Mouse (Mus musculus) bone marrow, adult 2 months (tissue): ENCODE results near the gene Faim. TPM values are rescaled to one million over a fixed set of nuclear protein-coding genes. Genes with fewer than 3 reads are reported as not detected.

Experiments
- H3K27ac ChIP-seq: fragments of 200-500 bp; 2 replicates; pipeline ENCODE4 v1.5.1; 2012; ENCODE audit warnings: low read depth, mild to moderate bottlenecking, control low read depth, inconsistent platforms, low read length; ENCODE audit not compliant: control insufficient read depth, poor library complexity, insufficient read depth
- H3K4me1 ChIP-seq: fragments of 200-500 bp; 2 replicates; pipeline ENCODE4 v1.6.1; 2011; ENCODE audit warnings: low read length; ENCODE audit not compliant: control insufficient read depth, insufficient read depth
- H3K4me3 ChIP-seq: fragments of 200-500 bp; replicated peaks from 2 replicates; pipeline ENCODE3; 2011; ENCODE audit warnings: mild to moderate bottlenecking, low read depth, low read length, control low read depth; ENCODE audit not compliant: control insufficient read depth
- CTCF ChIP-seq: fragments of 200-500 bp; IDR thresholded peaks from 2 replicates; pipeline ENCODE4 v1.5.1; 2011; ENCODE audit warnings: low read length, control low read depth; ENCODE audit not compliant: control insufficient read depth, insufficient read depth
- POLR2A ChIP-seq: fragments of 200-500 bp; IDR thresholded peaks from 2 replicates; pipeline ENCODE4 v1.6.1; 2011; ENCODE audit warnings: low read depth, mild to moderate bottlenecking, control low read depth, low read length, borderline replicate concordance; ENCODE audit not compliant: control insufficient read depth
- WGBS: fragments of 180-500 bp; shearing (Covaris S2); methylation state at CpG from one replicate; pipeline ENCODE4 v1.1.7; 2018; 5-methylcytosine and 5-hydroxymethylcytosine counted together
- polyA plus RNA-seq: library from polyadenylated mRNA; stranded (reverse); fragments of >200 nt; gene quantifications from 2 replicates; pipeline ENCODE4 v1.2.4, GENCODE M21; 2011; ENCODE audit warnings: low replicate concordance; ENCODE audit not compliant: missing spikeins, insufficient read depth, insufficient read length

Faim gene
- polyA plus RNA-seq, 1 experiment: 13.4 TPM

- H3K27ac ChIP-seq: no peak overlapping the region
- no peaks in the 10 kb centered on the region; the same call in 1 of the 2 replicates for H3K4me1 ChIP-seq
- H3K4me3 ChIP-seq: no peak overlapping the region
- TF ChIP-seq POLR2A: no peak
- TF ChIP-seq CTCF: no peak
- 80% methylated on average over 6 of the region's 6 CpGs for WGBS
Measured at GRCm38 (mm10) chr9:99017679-99018078, 31.5 kb downstream of the Faim start.

- Histone ChIP-seq H3K4me3 (no peak overlapping the region), H3K4me1 (no peaks in the 10 kb centered on the region), H3K27ac (no peak overlapping the region)
- WGBS: 68% methylated on average over 5 of the region's 5 CpGs
- TF ChIP-seq CTCF: no peak
- no peak for TF ChIP-seq POLR2A
Measured at GRCm38 (mm10) chr9:99021166-99021565, 35.0 kb downstream of the Faim start.

DNA sequence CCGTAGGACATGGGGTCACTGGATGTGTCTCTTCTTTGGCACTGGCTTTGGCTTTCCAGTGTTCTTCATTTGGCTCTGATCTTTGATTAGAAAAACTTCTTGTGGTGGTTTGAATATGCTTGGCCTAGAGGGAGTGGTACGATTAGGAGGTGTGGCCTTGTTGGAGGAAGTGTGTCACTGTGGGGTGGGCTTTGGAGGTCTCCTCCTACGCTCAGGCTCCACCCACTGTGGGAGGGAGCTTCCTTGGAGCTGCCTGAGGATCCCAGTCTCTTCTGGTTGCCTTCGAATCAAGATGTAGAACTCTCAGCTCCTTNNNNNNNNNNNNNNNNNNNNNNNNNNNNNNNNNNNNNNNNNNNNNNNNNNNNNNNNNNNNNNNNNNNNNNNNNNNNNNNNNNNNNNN is 35.6 kb downstream of the Faim start:
- Histone ChIP-seq H3K4me3 (no peak overlapping the region), H3K4me1 (no peaks in the 10 kb centered on the region), H3K27ac (no peak overlapping the region)
- TF ChIP-seq POLR2A: no peak
- no peak for TF ChIP-seq CTCF
- 74% methylated on average over 4 of the region's 4 CpGs for WGBS

DNA sequence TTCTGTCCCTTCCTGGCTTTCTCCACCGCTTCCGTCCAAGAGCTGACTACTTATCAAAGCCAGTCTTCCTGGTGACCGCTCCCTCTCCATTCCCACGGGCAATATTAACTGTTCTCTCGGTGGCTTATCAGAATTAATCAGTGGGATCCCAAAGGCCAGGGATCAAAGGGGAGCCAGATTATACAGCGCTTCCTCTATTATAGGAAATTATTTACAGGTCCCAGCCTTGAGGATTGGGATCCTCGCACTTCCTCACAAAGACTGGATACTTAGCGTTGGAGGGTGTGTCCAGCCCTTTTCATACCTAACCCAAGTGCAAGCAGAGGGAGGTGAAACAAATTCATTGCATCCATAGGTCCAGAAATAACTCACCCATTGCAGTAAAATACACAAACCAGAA is 45.9 kb downstream of the Faim start:
- 90% methylated on average over 8 of the region's 8 CpGs for WGBS
- no peak for TF ChIP-seq POLR2A
- no peak for TF ChIP-seq CTCF

GRCm38 (mm10) chr9:99034111-99034510 is 47.9 kb downstream of the Faim start:
- H3K4me1 ChIP-seq: no peaks in the 10 kb centered on the region
- TF ChIP-seq CTCF (no peak), POLR2A (no peak)
- no peak overlapping the region for H3K27ac ChIP-seq
- WGBS: 87% methylated on average over 8 of the region's 8 CpGs
- no peak overlapping the region for H3K4me3 ChIP-seq

More for the DNA sequence above, 45.9 kb downstream of the Faim start:
- Histone ChIP-seq H3K4me3 (no peak overlapping the region), H3K27ac (no peak overlapping the region), H3K4me1 (no peaks in the 10 kb centered on the region)

GRCm38 (mm10) chr9:99035575-99035974 is 49.4 kb downstream of the Faim start, which contains the start of gene Gm1123:
Gene Gm1123 (minus strand): TSS chr9:99035715.
- no peak for TF ChIP-seq CTCF
- Histone ChIP-seq H3K4me1 (no peaks in the 10 kb centered on the region), H3K27ac (no peak within 1 kb of the TSS), H3K4me3 (no peak within 1 kb of the TSS)
- WGBS: 81% methylated on average over 12 of the region's 12 CpGs

DNA sequence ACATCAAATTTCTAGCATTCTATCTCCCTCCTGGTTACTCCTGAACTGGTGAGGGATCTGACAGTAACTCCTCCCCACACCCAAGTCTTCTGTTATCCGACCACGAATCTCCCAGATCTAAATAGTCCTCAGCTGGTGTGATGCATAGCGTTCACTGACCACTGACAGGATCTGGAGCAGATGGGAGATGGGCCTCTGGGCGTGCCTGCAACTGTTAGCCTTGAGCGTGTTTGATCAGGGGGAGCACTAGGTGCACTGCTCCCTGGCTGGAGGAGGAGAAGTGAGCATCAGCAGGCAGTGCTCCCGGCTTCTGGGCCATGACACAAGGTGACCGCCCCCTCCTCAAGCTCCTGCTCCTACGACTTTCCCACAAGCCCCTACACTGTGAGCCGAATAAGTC is 55.8 kb downstream of the Faim start:
- Histone ChIP-seq H3K4me3 (no peak overlapping the region), H3K4me1 (no peaks in the 10 kb centered on the region), H3K27ac (no peak overlapping the region)
- TF ChIP-seq POLR2A (no peak), CTCF (no peak)
- 81% methylated on average over 9 of the region's 9 CpGs for WGBS

DNA sequence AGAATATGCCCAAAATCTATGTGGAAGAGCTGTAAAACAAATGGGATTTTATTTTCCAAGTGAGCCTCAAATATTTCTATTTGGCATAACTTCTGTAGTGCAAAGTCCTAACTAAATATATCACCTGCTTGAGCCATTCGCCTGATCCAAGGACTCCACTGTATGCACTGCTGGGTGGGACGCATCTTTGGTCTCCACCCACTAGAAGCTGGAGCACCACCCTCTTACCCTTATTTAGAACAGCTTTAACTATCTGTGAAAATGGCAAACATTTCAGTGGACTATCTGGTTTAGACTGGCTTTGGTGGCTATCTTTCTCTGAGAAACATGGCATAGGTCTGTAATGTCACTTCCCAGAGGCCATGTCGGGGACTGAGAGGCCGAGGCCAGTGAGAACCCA is 56.5 kb downstream of the Faim start:
- 87% methylated on average over 4 of the region's 4 CpGs for WGBS
- no peak overlapping the region for H3K27ac ChIP-seq
- no peak for TF ChIP-seq POLR2A
- TF ChIP-seq CTCF: no peak
- H3K4me3 ChIP-seq: no peak overlapping the region
- no peaks in the 10 kb centered on the region for H3K4me1 ChIP-seq

- Histone ChIP-seq H3K4me1 (no peaks in the 10 kb centered on the region; the same call in 1 of the 2 replicates), H3K4me3 (no peak overlapping the region), H3K27ac (no peak overlapping the region)
- WGBS: 90% methylated on average over 8 of the region's 8 CpGs
- no peak for TF ChIP-seq POLR2A
- TF ChIP-seq CTCF: no peak
Measured at GRCm38 (mm10) chr9:99044761-99045160, 58.6 kb downstream of the Faim start.
